Mouse (Mus musculus) cerebellum, adult 9-11 months (tissue): ENCODE measurements around the gene Traf3ip2.

Source experiments
- DNase-seq: peaks from one replicate; pipeline ENCODE4 v3.0.0; 2022

The Traf3ip2 gene

DNA sequence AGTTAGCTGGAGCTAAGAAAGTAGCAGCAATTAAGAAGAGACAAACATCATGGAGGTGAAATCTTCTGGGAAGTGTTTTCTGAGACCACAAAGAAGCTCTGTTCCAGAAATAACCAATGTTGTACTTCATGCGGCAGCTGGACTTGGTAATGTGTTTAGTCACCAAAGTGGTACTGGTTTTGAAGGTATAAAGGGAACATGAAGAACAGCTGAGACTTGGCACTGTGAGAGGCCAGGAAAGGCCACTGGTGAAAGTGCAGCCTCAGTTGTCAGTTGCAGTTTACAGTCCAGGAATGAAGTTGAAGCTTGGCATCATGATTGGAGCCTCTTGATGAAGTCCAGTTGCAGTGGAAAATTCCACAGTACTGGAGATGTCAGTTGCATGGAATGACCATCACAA, 6.3 kb upstream of the Traf3ip2 start:
- DNase-seq = no peak

DNA sequence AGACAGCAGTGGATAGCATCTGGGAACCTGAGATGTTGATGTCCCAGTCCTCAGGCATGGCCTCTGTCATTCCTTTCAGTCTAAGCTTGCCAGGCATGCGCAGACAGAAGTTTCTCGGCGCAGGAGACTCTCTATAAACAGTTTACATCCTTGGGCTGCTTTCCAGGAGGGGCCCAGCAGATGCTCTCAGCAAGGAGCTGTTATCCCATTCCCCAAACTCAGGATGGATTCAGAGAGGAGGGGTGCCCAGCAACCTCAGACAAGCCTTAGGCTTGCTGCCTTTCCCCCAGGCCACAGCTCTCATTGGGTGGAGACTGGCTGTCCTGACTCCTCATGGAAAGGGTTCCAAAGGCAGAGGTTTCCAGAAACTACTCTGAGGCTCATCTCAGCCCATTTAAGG, 1.5 kb upstream of the Traf3ip2 start:
- DNase-seq = no peak

DNA sequence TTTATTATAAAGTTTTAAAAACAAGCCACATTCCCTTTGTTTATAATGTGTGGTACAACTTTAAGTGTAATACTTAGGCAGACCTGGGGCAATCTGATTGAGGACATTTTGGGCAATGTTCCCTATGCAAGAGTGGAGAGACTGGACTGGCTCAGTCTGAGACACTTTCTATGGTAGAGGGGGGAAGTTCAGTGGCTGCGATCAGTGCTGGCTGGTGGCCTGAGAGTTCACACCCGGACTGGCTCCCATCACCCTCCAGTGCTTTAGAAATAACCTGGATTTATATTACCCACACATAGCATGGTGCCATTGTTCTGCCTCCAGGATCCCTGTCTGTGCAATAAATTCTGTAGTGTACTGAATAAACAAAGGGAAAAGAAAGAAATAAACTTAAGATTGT, 603 bp upstream of the Traf3ip2 start:
- no peak for DNase-seq

DNA sequence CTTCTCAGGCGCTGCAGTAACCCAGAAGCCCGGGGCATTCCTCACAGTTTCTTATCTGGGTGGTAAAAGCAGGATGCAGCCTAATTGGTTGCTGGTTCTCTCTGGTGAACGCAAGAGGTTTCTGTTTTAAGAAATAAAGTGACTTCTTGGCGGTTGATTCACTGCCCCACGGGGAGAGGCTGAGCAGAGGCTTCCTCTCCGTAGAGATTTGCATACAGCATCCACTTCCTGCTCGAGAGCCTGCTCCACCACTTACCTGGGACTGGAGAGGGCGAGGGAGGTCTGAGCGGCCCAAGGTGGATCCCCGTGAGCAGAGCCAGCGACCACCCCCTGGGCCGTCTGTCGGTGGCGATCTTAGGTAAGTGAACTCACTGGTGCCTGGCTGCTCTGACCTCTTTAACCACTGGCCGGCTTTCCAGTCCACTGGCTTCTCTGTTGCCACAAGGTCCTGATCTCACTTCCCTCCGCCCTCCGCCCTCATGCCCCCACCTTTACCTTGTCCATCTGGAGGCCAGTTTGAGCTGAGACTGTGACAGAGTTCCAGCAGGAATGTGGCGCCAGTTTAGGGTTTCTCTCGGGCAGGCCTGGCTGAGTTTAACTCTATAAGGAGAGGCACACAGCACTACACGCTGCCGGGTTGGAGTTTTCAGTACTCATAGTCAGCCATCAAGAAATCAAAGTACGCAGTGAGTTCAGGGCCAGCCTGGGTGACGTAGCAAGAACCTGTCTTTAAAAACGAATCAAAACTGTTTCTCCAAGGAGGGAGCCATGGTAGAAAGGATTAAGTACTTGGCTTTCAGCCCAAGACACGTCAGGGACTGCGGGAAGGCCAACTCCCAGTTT, 476 bp downstream of the Traf3ip2 start:
- peak; percentile 90 for DNase-seq

DNA sequence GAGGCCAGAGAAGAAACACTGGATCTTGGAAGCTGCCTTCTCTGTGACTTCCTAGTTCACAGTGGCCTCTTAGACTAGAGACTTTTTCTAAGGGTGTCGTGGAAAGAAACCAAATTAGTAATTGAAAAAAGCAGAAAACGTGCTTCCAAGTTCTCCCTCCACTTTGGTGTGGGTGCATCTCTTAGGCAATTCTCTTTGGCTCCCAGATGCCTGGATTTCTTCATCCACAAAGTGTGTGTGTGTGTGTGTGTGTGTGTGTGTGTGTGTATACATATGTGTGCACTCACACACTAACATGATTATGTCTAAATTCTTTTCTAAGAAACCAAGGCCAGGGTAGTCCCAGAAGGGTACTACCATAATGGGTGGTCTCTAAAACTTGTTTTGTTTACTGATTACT, 1.2 kb downstream of the Traf3ip2 start:
- DNase-seq = no peak

DNA sequence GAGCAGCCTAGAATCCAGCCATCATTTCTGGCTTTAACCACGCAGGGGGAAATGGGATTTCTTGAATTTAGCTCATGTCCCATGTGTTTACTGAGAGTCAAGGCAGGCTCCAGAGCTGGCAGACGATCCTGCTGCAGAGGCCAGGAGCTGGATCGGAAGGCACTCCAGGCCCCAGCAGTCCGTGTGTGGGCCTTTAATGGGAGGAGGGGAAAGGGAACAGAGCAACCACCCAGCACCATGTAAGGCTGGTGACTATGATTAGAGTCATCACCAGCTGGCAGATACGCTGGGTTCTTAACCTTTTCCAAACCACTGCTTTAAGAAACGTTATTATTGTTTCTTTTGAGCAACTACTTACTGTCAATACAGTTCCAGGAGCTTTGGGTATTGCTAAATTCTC, 1.9 kb downstream of the Traf3ip2 start:
- peak; percentile 53 for DNase-seq

DNA sequence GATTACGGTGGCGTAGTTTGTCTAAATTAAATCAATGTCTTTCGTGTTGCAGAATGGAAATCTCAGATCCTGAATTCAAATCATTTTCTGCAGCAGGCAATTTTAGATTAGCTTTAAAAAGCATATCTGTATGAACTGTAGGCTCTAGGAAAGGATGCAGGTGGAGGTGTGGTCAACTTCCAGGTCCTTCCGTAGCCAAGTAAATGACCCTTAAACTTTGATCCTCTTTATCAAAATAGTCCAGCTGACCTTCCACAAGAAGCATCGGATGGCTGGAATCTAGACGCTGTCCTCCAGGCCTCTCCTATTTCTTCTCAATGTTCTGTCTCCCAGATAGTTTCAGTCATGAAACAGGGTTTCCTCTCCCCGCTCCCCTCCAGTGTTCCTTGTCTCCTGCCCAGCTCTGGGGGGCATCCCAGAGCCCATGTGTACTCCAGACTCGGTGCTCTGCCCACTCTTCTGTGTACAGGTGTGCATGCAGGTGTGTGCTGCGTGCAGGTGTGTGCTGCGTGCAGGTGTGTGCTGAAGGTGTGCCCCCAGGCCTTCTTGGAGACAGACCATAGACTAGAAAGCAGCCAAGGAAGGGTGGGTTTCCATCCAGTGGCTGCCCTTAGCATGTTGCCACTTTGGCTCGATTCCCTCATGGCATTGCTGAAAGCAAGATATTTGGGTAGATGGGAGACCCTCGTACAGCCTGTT, 2.9 kb downstream of the Traf3ip2 start:
- no peak for DNase-seq

DNA sequence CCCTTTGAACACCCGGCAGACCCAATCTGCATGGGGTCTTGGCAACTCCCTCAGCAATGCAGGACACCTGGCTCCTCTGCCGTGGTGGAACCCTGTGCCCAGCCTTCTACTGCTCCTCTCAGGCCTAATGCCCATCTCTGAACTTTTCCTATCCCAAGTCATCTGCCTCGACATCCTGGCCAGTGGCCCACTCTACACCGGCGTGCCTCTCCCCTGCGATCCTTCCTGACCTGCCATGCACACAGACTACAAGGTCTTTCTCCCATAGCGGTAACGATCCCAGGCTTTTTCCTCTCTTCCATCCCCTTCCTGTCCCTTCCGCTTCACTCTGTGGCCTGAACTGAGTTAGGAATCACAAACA, 3.5 kb downstream of the Traf3ip2 start:
- no peak for DNase-seq

DNA sequence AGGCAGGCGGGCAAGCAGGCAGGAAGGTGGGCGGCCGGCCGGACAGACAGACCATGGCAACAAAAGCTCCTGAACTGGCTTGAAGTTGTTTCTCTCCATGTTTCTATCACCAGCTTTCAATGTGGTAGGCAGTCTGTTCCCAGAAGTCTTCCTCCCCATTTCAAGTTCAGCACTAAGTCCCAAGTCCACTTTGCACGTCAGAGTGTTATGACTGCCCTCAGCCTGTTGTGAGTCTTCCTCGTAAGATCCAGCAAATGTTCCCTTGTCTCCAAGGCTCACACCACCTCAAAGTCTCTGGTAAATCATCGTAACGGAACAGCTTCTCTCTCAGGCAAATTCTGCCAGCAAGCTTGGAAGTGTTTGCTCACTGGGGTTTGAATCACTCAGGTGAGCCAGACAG, 3.9 kb downstream of the Traf3ip2 start:
- DNase-seq = no peak

DNA sequence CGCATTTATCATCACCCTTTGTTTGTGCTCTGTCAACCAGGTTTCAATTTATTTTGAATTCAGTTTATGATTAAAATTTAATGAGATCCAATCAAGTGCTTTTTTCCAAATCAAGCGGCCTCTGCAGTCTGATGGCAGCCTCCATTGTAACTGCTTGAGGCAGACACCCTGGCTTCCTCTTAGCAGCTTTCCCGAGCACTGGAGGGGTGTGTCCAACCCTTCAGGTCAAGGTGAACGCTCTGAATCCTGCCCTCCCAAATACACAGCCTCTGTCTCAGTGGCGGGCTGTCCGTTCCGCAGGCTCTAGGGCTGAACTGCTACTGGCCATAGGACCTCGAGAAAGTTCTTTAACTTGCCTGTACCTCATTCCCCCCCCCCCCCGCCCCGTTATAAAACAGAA, 5.7 kb downstream of the Traf3ip2 start:
- DNase-seq = no peak

DNA sequence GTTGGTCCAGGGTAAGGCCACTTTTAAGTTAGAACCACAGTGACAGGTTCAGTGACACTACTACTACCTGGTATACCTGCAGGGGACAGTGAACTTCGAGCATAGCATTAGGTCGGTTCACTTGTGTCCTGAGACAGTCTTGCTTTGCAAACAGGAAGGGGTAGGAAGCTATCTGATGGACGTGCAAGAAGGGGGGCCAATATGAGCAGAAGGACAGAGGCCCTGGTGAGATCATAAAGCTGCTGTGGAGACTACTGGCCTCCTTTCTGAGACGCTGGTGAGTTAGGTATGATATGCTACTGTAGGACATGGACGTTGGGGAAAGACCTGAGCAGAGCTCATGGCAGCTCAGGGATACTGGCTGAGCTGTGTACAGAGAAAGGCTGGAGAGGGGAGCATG, 7.9 kb downstream of the Traf3ip2 start:
- DNase-seq = no peak

DNA sequence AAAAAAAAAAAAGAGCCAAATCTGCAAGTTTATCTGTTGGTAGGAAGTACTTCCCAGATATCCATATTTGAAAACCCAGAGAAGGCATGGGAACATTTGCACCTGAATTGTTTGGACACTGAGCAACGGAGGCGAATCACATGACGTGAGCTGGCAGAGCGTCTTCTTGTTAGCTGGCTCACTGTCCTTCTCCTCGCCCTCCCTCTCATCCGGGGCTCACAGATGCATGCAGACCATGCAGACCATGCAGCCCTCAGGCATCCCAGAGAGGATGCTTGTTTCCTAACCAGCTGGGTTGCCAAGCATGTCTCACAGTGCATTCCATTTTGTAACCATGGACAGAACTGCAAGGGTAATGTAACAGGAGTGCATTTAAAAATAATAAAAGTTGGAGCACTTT, 11.1 kb downstream of the Traf3ip2 start:
- no peak for DNase-seq

DNA sequence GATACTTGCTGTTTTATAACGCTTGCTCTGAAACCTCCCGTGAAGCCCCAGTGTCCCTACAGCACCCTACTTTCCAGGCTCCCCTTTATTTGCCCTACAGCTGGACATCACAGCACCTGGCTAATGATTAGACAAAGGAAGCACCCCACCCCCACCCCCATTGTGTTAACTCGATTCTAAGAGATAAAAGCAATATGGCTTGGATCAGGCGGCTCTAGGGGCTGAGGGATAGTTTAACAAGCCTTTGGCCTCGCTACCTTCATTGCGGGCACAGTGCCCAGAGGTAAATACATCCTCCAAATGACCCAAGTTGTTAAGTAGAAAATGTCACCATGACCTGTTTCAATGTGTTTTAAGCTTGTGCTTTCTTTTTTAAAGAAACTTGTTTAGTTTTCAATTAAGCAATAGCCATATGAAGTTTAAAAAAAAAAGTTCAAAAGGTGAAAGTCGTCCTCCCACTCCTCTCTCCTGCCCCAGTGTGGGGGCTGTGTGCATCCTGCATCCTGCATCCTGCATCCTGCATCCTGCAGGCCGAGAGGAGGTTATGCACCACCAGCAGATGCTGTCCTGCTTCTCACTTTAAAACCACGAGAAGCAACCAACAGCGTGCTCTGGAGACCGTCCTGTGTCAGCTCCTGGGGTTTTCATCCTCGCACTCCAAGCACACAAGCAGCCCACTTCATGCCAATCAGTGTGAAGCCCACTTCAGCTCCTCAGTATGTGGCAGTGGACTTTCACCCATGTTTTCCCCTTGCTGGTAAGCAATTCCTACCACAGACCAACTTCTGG, 12.3 kb downstream of the Traf3ip2 start:
- DNase-seq = no peak

DNA sequence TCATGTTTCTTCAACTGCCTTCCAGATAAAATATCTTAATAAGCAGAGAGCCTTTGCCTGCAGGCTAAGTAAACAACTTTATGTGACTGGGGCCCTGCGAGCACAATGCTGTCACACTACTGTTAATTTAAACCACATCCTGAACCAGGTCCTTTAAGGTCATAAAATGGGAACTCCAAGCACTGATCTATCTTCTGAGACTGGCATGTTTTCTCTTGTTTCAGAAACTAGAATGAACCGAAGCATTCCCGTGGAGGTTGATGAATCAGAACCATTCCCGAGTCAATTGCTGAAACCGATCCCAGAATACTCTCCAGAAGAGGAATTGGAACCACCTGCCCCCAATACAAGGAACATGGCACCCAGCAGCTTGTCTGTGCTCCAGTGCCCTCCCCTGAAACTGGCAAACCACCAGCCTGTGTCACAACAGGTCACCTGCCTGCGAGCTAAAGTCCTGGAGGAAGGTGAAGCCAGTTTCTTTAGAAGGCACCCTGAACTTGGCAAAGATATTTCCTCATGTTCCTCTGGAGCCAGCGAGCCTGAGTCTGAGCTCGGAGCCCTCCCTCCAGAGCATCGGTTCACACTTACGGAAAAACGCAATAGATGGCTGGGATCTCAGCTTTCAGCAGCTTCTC, 13.0 kb downstream of the Traf3ip2 start:
- DNase-seq = no peak

DNA sequence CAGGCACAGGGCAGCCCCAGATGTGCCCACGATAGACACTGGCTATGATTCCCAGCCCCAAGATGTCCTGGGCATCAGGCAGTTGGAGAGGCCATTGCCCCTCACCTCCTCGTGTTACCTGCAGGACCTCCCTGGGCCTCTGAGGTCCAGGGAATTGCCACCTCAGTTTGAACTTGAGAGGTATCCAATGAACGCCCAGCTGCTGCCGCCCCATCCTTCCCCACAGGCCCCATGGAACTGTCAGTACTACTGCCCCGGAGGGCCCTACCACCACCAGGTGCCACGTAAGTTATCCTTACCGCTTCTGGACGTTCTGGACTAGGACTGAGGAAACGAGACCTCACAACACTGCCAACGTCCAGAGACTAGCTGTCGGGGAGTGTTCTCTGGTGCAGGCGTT, 13.6 kb downstream of the Traf3ip2 start:
- DNase-seq = no peak

DNA sequence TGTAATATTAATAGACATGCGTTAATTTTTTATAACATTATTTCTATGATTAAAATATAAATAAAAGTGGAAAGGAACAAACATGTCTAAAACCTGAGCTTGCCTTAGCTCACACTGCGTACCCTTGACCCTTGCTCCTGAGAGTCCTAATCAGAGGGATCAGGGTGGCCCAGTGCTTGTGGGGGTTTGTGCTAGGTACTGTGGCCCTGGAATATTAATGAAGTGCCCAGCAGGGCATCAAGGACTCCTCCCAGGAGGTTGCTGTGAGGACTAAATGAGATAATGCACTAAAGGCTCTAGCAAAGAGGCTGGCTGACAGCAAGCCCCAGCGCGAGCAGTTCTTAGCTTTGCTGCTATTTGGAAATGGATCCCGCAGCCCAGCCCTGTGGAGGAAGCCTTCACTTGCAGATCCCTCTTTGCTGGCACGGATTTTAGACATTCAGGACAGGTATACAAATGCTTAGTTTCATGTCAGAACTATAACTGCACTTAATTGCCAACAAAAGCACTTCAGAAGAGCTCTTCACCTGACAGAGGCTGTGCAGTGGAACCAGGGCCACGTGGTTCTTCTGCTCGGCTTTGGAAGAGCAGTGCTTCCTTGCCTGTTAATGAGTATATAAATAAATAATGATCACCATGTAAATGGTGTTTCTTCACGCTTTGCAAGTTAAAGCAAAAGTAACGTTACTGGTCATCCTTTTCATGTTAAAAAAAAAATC, 16.2 kb downstream of the Traf3ip2 start:
- DNase-seq = no peak

DNA sequence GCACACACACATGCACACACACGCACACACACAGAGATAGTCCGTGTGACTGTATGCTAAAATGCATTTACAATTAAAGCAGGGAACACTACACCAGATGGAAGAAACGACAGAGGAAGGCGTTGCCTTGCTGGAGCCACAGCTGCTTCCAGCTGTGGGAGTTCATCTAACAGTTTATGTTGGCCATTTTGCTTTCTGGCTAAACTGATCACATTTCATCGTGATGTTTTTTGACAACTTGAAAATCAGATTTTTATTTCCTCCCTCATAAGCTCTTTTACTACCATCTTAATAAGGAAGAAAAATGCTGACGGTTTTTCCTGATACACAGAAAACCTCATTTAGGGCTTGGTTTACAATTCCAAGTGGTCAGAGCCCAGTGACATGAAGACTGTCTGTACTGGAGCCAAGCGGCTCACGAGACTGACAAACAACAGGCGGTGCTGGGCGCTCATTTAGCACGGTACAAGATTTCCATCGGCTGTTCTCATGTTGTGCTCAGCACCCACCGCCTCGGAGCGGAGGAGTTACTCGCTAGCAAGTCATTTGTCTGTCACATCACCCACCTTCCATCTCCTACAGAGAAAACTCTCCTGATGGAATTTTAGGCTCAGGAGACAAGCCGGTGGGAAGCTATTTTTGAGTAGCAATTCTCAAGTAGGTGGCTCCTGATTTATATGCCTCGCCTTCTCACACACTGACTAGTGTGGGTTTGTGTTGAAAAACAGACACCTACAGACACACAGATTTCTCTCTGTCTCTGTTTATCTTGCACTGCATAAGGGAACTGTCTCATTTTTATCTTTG, 17.2 kb downstream of the Traf3ip2 start:
- DNase-seq = no peak

DNA sequence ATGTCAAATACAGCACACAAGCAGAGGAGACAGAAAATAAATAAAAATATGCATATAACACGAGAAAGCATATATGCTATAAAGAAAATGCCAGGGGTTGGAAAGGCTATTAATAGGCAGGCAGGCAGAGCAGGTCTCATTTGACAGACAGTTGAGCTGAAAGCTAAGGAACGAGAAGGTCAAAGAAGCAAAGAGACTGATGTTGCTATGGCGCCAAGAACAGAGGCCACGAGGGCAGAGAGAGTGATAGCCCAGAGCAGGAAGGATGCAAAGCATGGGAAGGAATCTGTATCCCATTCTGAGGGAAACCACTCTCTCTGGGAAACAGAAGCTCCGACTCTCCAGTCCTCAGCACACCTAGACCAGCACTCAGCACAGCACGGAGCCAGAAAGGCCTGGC, 18.1 kb downstream of the Traf3ip2 start:
- no peak for DNase-seq

DNA sequence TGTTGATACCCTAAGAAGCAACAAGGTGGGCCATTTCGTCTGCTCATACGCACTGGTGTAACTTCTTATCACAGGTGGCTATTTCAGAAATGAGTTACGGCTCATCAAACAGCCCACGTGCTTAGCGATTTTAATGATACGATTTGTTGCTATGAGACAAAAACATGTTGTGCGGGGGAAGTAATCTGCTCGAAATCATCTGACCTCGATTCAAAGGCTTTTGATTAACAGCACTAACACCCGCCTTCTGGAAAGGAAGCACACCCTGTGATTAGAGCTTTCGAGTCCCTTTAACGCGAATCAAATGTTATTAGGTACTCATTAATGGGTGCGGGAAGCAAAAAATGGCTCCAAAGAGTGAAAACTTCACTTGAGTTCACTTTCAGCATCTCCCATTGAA, 18.9 kb downstream of the Traf3ip2 start:
- DNase-seq = no peak

DNA sequence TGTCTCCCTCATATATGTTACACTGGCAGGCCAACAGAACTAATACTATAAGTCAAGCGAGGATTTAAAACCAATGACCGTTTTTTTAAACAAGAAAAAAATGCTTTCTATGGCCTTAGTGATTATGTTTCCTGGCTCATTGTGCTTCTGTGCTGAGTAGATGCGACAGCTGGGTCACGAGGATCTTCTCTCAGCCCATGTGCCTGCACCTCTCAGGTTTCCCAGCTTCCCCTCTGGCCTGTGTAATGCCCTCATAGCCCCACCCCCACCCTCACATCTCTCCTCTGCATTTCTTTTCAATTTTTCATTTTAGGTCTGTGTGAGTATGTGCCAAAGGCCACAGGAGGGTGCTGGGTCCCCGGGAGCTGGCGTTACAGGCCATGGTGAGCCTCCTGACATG, 20.6 kb downstream of the Traf3ip2 start:
- no peak for DNase-seq

DNA sequence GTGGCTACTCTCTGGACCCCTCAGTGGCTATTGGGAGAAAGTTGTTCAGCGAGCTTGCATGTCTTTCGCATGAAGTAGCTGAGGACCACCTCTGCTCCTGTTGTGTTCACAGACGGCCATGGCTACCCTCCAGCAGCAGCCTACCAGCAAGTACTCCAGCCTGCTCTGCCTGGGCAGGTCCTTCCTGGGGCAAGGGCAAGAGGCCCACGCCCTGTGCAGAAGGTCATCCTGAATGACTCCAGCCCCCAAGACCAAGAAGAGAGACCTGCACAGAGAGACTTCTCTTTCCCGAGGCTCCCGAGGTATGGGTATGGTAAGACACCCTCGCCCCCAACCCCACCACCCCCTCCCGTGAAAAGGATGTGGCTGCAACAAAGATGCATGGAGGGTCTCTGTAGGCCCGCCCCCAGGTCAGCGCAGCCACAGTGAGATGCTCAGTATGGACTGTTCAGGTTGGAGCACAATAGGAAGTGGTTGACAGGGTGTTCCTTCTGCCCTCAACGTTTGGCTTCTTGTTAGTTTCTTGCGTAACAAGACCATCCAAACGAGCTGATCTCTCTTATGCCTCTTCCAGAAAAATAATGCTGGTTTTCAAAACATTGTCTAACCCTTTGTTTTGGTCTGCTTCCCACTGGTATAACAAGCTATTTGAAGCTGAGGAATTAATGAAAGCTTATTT, 21.8 kb downstream of the Traf3ip2 start:
- no peak for DNase-seq
